Comparison of ENCODE assay signal across 9 mouse cellular contexts in the genomic region with DNA sequence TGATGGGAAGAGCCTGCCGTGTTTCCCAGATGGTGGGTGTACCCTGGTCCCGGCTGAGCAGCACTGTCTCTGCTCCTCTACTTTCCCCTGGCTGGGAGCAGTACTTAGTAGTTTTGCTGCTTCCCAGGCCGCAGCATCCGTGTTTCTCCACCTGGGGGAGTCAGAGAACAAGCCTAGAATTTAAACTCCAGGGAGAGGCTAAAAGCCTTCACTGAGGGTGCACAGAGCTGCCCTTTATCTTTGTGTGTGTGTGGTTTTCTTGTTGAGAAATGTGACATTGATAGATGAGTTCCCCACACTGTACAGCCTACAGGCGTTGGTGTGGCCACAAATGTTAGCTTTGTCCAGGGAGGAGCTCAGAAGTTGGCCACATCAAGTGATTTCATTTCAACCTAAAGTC. TPM values are rescaled to one million over a fixed set of nuclear protein-coding genes. Genes with fewer than 3 reads are reported as not detected.
A peak's percentile ranks its signal among the peaks of the same experiment; 100 is the strongest.
DNase-seq lines count a peak whose midpoint lies in the region; ATAC-seq lines count a peak whose summit lies in the region.
"Had no signal": no experiment of that assay in that cellular context is flagged by ENCODE, and none has a peak within 500 bp of the region (broad histone marks: within the 10 kb centered on the region; RNA-seq: fewer than 3 reads in every experiment).

No protein-coding gene starts in this region.

- DNase-seq in forebrain, embryonic 11.5 days (ENCODE audit: low spot score) = peak; percentile 66
- DNase-seq in brain, adult 2 months (ENCODE audit: low read depth, low spot score) = peak; percentile 80
- DNase-seq in left cerebral cortex, postnatal 14 days (ENCODE audit: low spot score in 2 of 2) = peak; percentile 73
- peak; percentile 73 for DNase-seq in mesoderm, embryonic 11.5 days (ENCODE audit: low read depth, low spot score)
- DNase-seq in spleen, postnatal 36 days (ENCODE audit: low spot score in 2 of 2) = peak; percentile 54 to 64

- ATAC-seq in forebrain, embryonic 11.5 days (replicated peaks; ENCODE audit: low FRiP score) = no peak
- ATAC-seq in forebrain, embryonic 13.5 days = no peak
- 0 out of 2 replicates have a peak, but pooled peaks have one; percentile 32 for ATAC-seq in forebrain, embryonic 15.5 days (replicated peaks)
- ATAC-seq in hindbrain, embryonic 12.5 days (ENCODE audit: low FRiP score) = peak; percentile 56; the same call in 1 of the 2 replicates

- WGBS in forebrain, embryonic 11.5 days = 20% methylated on average over 5 of the region's 5 CpGs
- WGBS in forebrain, embryonic 13.5 days = 29% methylated on average over 5 of the region's 5 CpGs
- WGBS in forebrain, embryonic 15.5 days = 21% methylated on average over 5 of the region's 5 CpGs
- 18% methylated on average over 5 of the region's 5 CpGs for WGBS in hindbrain, embryonic 12.5 days

- H3K4me3 ChIP-seq in forebrain, embryonic 11.5 days (ENCODE audit: low read depth, low read length) = no peak overlapping the region
- no peak overlapping the region for H3K4me3 ChIP-seq in forebrain, embryonic 13.5 days
- H3K4me3 ChIP-seq in forebrain, embryonic 15.5 days = no peak overlapping the region
- H3K4me3 ChIP-seq in hindbrain, embryonic 12.5 days = no peak overlapping the region
- H3K4me3 ChIP-seq: midbrain, embryonic 12.5 days had no signal

- no peaks in the 10 kb centered on the region for H3K4me1 ChIP-seq in forebrain, embryonic 11.5 days (replicated peaks; ENCODE audit: control insufficient read depth, insufficient read depth, low read length)
- H3K4me1 ChIP-seq in forebrain, embryonic 13.5 days = no peaks in the 10 kb centered on the region
- no peaks in the 10 kb centered on the region for H3K4me1 ChIP-seq in forebrain, embryonic 15.5 days
- no peaks in the 10 kb centered on the region for H3K4me1 ChIP-seq in hindbrain, embryonic 12.5 days
- H3K4me1 ChIP-seq: midbrain, embryonic 12.5 days had no signal

- no peaks in the 10 kb centered on the region for H3K27me3 ChIP-seq in forebrain, embryonic 11.5 days (ENCODE audit: control insufficient read depth, insufficient read depth, low read length)
- H3K27me3 ChIP-seq in forebrain, embryonic 13.5 days = no peaks in the 10 kb centered on the region
- H3K27me3 ChIP-seq in forebrain, embryonic 15.5 days = no peaks in the 10 kb centered on the region
- H3K27me3 ChIP-seq in hindbrain, embryonic 12.5 days = no peaks in the 10 kb centered on the region
- H3K27me3 ChIP-seq: midbrain, embryonic 12.5 days had no signal

- H3K4me2 ChIP-seq in forebrain, embryonic 11.5 days (ENCODE audit: low read depth, low read length, severe bottlenecking) = no peak overlapping the region
- no peak overlapping the region for H3K4me2 ChIP-seq in forebrain, embryonic 13.5 days
- no peak overlapping the region for H3K4me2 ChIP-seq in forebrain, embryonic 15.5 days (replicated peaks)
- no peak overlapping the region for H3K4me2 ChIP-seq in hindbrain, embryonic 12.5 days (replicated peaks)
- H3K4me2 ChIP-seq: midbrain, embryonic 12.5 days had no signal

- no peak overlapping the region for H3K9ac ChIP-seq in forebrain, embryonic 11.5 days (ENCODE audit: low read length)
- no peak overlapping the region for H3K9ac ChIP-seq in forebrain, embryonic 13.5 days
- no peak overlapping the region for H3K9ac ChIP-seq in forebrain, embryonic 15.5 days (replicated peaks)
- H3K9ac ChIP-seq in hindbrain, embryonic 12.5 days = no peak overlapping the region
- H3K9ac ChIP-seq: midbrain, embryonic 12.5 days had no signal

- no peak overlapping the region for H3K27ac ChIP-seq in forebrain, embryonic 11.5 days (ENCODE audit: low read depth, low read length)
- H3K27ac ChIP-seq in forebrain, embryonic 13.5 days = no peak overlapping the region
- H3K27ac ChIP-seq in forebrain, embryonic 15.5 days (replicated peaks) = no peak overlapping the region
- H3K27ac ChIP-seq in hindbrain, embryonic 12.5 days = no peak overlapping the region
- H3K27ac ChIP-seq: midbrain, embryonic 12.5 days had no signal

- no peaks in the 10 kb centered on the region for H3K9me3 ChIP-seq in forebrain, embryonic 11.5 days (ENCODE audit: control insufficient read depth, low read length)
- H3K9me3 ChIP-seq in forebrain, embryonic 13.5 days (replicated peaks) = no peaks in the 10 kb centered on the region
- no peaks in the 10 kb centered on the region for H3K9me3 ChIP-seq in forebrain, embryonic 15.5 days
- H3K9me3 ChIP-seq in hindbrain, embryonic 12.5 days (replicated peaks) = no peaks in the 10 kb centered on the region
- H3K9me3 ChIP-seq: midbrain, embryonic 12.5 days had no signal

- intact Hi-C loops in left cerebral cortex, postnatal 14 days (cut with DNase I) = loop anchor here (5.0 kb wide), 1 partner anchor 138 kb away; no protein-coding TSS in a partner anchor

- H3K36me3 ChIP-seq in forebrain, embryonic 11.5 days (ENCODE audit: control insufficient read depth, insufficient read depth, low read length) = no peaks in the 10 kb centered on the region
- H3K36me3 ChIP-seq in forebrain, embryonic 13.5 days (ENCODE audit: poor library complexity, severe bottlenecking) = 0 out of 2 replicates have a peak, but pooled peaks cover 10% of the 10 kb centered on the region
- no peaks in the 10 kb centered on the region; the same call in 1 of the 2 replicates for H3K36me3 ChIP-seq in forebrain, embryonic 15.5 days
- H3K36me3 ChIP-seq in hindbrain, embryonic 12.5 days = no peaks in the 10 kb centered on the region

RNA-seq across cellular contexts. Expression of a gene that starts 7.3 kb away (rescaled TPM):
- 163 TPM in 2 replicates for polyA plus RNA-seq in forebrain, embryonic 11.5 days (2014; fragmentation: Nextera tagmentation; extraction: Ambion mirVana)
- polyA plus RNA-seq in forebrain, embryonic 13.5 days (2015; fragmentation: Nextera tagmentation; extraction: Ambion mirVana) = 138 and 147 TPM in 2 replicates
- polyA plus RNA-seq in forebrain, embryonic 15.5 days (2015; fragmentation: Nextera tagmentation; extraction: Ambion mirVana) = 137 TPM in 2 replicates
- polyA plus RNA-seq in hindbrain, embryonic 12.5 days (2016; fragmentation: Nextera tagmentation; extraction: Ambion mirVana) = 153 and 163 TPM in 2 replicates
- total RNA-seq in left cerebral cortex, postnatal 14 days (2021) = 100 to 1,000 TPM; 242 to 247 TPM

Comparison
In these comparisons a context has a peak if more than half of its experiments do, and no peak if none do; other contexts are left out.
1. ATAC-seq: peak in forebrain, embryonic 15.5 days (single experiment) and hindbrain, embryonic 12.5 days (single experiment); none in forebrain, embryonic 11.5 days (single experiment) and forebrain, embryonic 13.5 days (single experiment).
2. Peak in every context shown above with its lines, with median percentiles within 50 percentile points of each other: DNase-seq.